Mouse (Mus musculus): Measurements from ENCODE around the gene Gm45785. TPM values are rescaled to one million over a fixed set of nuclear protein-coding genes. Genes with fewer than 3 reads are reported as not detected.

Gm45785 gene
- polyA plus RNA-seq, 1 experiment, result not detected

- Histone ChIP-seq H3K4me3 (ENCODE audit: insufficient read depth, poor library complexity, severe bottlenecking) (peak within 1 kb of the TSS; percentile 71), H3K36me3 (ENCODE audit: control insufficient read depth, insufficient read depth) (peaks cover 47% of the 10 kb centered on the region), H3K79me2 (ENCODE audit: control insufficient read depth, insufficient read depth) (peaks cover 65% of the 10 kb centered on the region), H3ac (ENCODE audit: control insufficient read depth, insufficient read length, low read depth) (peak within 1 kb of the TSS; percentile 98), H3K79me3 (ENCODE audit: low read depth) (peaks cover 39% of the 10 kb centered on the region), H3K27me3 (ENCODE audit: control insufficient read depth, insufficient read depth, insufficient read length) (no peaks in the 10 kb centered on the region)
- TF ChIP-seq USF1 (IDR thresholded peaks at IDR 0.05; ENCODE audit: low read depth) (no peak), MYOG (IDR thresholded peaks at IDR 0.05; ENCODE audit: control insufficient read depth, extremely low read depth, insufficient read length) (no peak), MAX (IDR thresholded peaks at IDR 0.05) (no peak), CEBPB (IDR thresholded peaks at IDR 0.05; ENCODE audit: low read depth) (no peak), MYOD1 (IDR thresholded peaks at IDR 0.05; ENCODE audit: control insufficient read depth, insufficient read length, low read depth) (no peak), FOSL1 (IDR thresholded peaks at IDR 0.05; ENCODE audit: insufficient read depth, low read length, poor library complexity, severe bottlenecking) (no peak), CTCF (IDR thresholded peaks at IDR 0.05; ENCODE audit: control insufficient read depth, insufficient read depth, insufficient read length) (no peak)
Observed at GRCm38 (mm10) chr7:140857550-140858505, 1.7 kb upstream of the Gm45785 start, which contains the start of gene Bet1l. Bet1l (minus strand) TSS chr7:140857577.

GRCm38 (mm10) chr7:140856785-140857549, 836 bp upstream of the Gm45785 start, which contains the start of gene Ric8a:
Ric8a (plus strand) TSS chr7:140856957.
- Histone ChIP-seq H3K27me3 (ENCODE audit: control insufficient read depth, insufficient read depth, insufficient read length) (no peaks in the 10 kb centered on the region), H3K79me2 (ENCODE audit: control insufficient read depth, insufficient read depth) (peaks cover 65% of the 10 kb centered on the region), H3K36me3 (ENCODE audit: control insufficient read depth, insufficient read depth) (peaks cover 42% of the 10 kb centered on the region), H3K79me3 (ENCODE audit: low read depth) (peaks cover 39% of the 10 kb centered on the region), H3ac (ENCODE audit: control insufficient read depth, insufficient read length, low read depth) (peak within 1 kb of the TSS; percentile 98), H3K4me3 (ENCODE audit: insufficient read depth, poor library complexity, severe bottlenecking) (peak within 1 kb of the TSS; percentile 71)
- TF ChIP-seq MYOG (IDR thresholded peaks at IDR 0.05; ENCODE audit: control insufficient read depth, extremely low read depth, insufficient read length) (no peak), CTCF (IDR thresholded peaks at IDR 0.05; ENCODE audit: control insufficient read depth, insufficient read depth, insufficient read length) (no peak), USF1 (IDR thresholded peaks at IDR 0.05; ENCODE audit: low read depth) (no peak), CEBPB (IDR thresholded peaks at IDR 0.05; ENCODE audit: low read depth) (no peak), MYOD1 (IDR thresholded peaks at IDR 0.05; ENCODE audit: control insufficient read depth, insufficient read length, low read depth) (no peak)

GRCm38 (mm10) chr7:140855181-140855580, 950 bp downstream of the Gm45785 start:
- Histone ChIP-seq H3ac (ENCODE audit: control insufficient read depth, insufficient read length, low read depth) (peak overlapping the region; percentile 91), H3K79me2 (ENCODE audit: control insufficient read depth, insufficient read depth) (peaks cover 51% of the 10 kb centered on the region), H3K79me3 (ENCODE audit: low read depth) (peaks cover 35% of the 10 kb centered on the region), H3K27me3 (ENCODE audit: control insufficient read depth, insufficient read depth, insufficient read length) (no peaks in the 10 kb centered on the region), H3K36me3 (ENCODE audit: control insufficient read depth, insufficient read depth) (peaks cover 27% of the 10 kb centered on the region), H3K4me3 (ENCODE audit: insufficient read depth, poor library complexity, severe bottlenecking) (peak overlapping the region; percentile 71)
- TF ChIP-seq MYOD1 (IDR thresholded peaks at IDR 0.05; ENCODE audit: control insufficient read depth, insufficient read length, low read depth) (no peak), CEBPB (IDR thresholded peaks at IDR 0.05; ENCODE audit: low read depth) (no peak), MYOG (IDR thresholded peaks at IDR 0.05; ENCODE audit: control insufficient read depth, extremely low read depth, insufficient read length) (no peak), USF1 (IDR thresholded peaks at IDR 0.05; ENCODE audit: low read depth) (no peak), CTCF (IDR thresholded peaks at IDR 0.05; ENCODE audit: control insufficient read depth, insufficient read depth, insufficient read length) (no peak), FOSL1 (IDR thresholded peaks at IDR 0.05; ENCODE audit: insufficient read depth, low read length, poor library complexity, severe bottlenecking) (no peak), MAX (IDR thresholded peaks at IDR 0.05) (no peak)

GRCm38 (mm10) chr7:140854483-140854882, 1.6 kb downstream of the Gm45785 start:
- Histone ChIP-seq H3ac (ENCODE audit: control insufficient read depth, insufficient read length, low read depth) (no peak overlapping the region), H3K27me3 (ENCODE audit: control insufficient read depth, insufficient read depth, insufficient read length) (no peaks in the 10 kb centered on the region), H3K36me3 (ENCODE audit: control insufficient read depth, insufficient read depth) (peaks cover 24% of the 10 kb centered on the region), H3K79me2 (ENCODE audit: control insufficient read depth, insufficient read depth) (peaks cover 47% of the 10 kb centered on the region), H3K4me3 (ENCODE audit: insufficient read depth, poor library complexity, severe bottlenecking) (no peak overlapping the region), H3K79me3 (ENCODE audit: low read depth) (peaks cover 33% of the 10 kb centered on the region)
- TF ChIP-seq CEBPB (IDR thresholded peaks at IDR 0.05; ENCODE audit: low read depth), result no peak
- no peak for TF ChIP-seq MYOD1 (IDR thresholded peaks at IDR 0.05; ENCODE audit: control insufficient read depth, insufficient read length, low read depth)
- no peak for TF ChIP-seq CTCF (IDR thresholded peaks at IDR 0.05; ENCODE audit: control insufficient read depth, insufficient read depth, insufficient read length)
- TF ChIP-seq FOSL1 (IDR thresholded peaks at IDR 0.05; ENCODE audit: insufficient read depth, low read length, poor library complexity, severe bottlenecking), result no peak
- TF ChIP-seq MYOG (IDR thresholded peaks at IDR 0.05; ENCODE audit: control insufficient read depth, extremely low read depth, insufficient read length), result no peak
- TF ChIP-seq USF1 (IDR thresholded peaks at IDR 0.05; ENCODE audit: low read depth), result no peak
- TF ChIP-seq MAX (IDR thresholded peaks at IDR 0.05), result no peak

GRCm38 (mm10) chr7:140853386-140853785, 2.7 kb downstream of the Gm45785 start:
- no peak overlapping the region for H3K4me3 ChIP-seq (ENCODE audit: insufficient read depth, poor library complexity, severe bottlenecking)
- H3ac ChIP-seq (ENCODE audit: control insufficient read depth, insufficient read length, low read depth), result no peak overlapping the region
- peaks cover 28% of the 10 kb centered on the region for H3K79me3 ChIP-seq (ENCODE audit: low read depth)
- peaks cover 22% of the 10 kb centered on the region for H3K36me3 ChIP-seq (ENCODE audit: control insufficient read depth, insufficient read depth)
- no peaks in the 10 kb centered on the region for H3K27me3 ChIP-seq (ENCODE audit: control insufficient read depth, insufficient read depth, insufficient read length)
- TF ChIP-seq MYOG (IDR thresholded peaks at IDR 0.05; ENCODE audit: control insufficient read depth, extremely low read depth, insufficient read length), result no peak
- no peak for TF ChIP-seq MYOD1 (IDR thresholded peaks at IDR 0.05; ENCODE audit: control insufficient read depth, insufficient read length, low read depth)
- TF ChIP-seq CEBPB (IDR thresholded peaks at IDR 0.05; ENCODE audit: low read depth), result no peak
- no peak for TF ChIP-seq MAX (IDR thresholded peaks at IDR 0.05)
- no peak for TF ChIP-seq USF1 (IDR thresholded peaks at IDR 0.05; ENCODE audit: low read depth)
- no peak for TF ChIP-seq FOSL1 (IDR thresholded peaks at IDR 0.05; ENCODE audit: insufficient read depth, low read length, poor library complexity, severe bottlenecking)
- TF ChIP-seq CTCF (IDR thresholded peaks at IDR 0.05; ENCODE audit: control insufficient read depth, insufficient read depth, insufficient read length), result no peak
- H3K79me2 ChIP-seq (ENCODE audit: control insufficient read depth, insufficient read depth), result peaks cover 36% of the 10 kb centered on the region
